Mouse (Mus musculus): Measurements from ENCODE around the gene 4930507D05Rik. TPM values are rescaled to one million over a fixed set of nuclear protein-coding genes. Genes with fewer than 3 reads are reported as not detected.
"Not testable (repeated sequence)": the region's sequence is repeated elsewhere in the genome, so short reads cannot be mapped to it uniquely, and the experiment has no call there.

The 4930507D05Rik gene
- polyA plus RNA-seq, 1 experiment from 2014 or later = 0.88 TPM

DNA sequence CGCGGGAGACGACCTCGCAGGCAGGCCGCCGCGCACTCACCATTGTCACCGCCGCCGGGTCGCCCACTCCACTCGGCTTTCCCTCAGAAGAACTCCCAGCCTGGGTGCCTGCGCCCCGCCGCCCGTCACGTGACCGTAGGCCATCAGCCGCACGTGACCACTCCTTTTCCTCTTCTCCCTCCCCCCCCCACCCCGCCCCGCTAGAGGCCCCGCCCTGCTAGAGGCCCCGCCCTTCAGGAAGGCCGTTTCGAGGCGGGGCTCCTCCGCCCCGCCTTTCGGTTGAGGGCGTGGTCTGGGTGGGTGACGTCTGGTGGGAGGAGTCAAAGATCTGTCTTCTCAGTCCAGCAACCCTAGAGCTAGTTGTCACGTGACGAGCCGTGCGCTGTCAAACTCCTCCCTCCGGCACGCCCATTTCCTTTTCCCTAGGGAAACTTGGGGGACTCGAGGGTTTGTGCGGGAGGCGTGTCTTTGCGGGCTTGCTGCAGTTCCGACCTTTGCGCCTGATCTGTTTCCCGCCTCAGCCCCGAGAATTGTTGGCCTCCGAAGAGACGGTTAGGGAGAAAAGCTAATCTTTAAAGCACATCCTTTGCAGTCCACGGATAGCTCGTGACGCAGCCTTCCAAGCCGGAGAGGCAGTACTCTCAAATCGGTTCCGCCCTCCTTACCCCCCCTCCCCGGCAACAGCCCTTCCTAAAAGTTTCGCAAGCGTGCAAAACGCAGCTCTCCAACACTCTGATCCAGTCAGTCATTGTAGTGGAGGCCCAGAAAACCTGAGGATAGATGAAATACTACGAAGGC, 37.5 kb downstream of the 4930507D05Rik start, which contains the start of gene Vps26a:
TSS of gene Vps26a (minus strand) at position 188 of the 798 bp plus-strand sequence.
- Histone ChIP-seq H3K36me3 (replicated peaks) (no peaks in the 10 kb centered on the region), H3K4me3 (replicated peaks) (peak within 1 kb of the TSS; percentile 67), H3K4me1 (peaks cover 17% of the 10 kb centered on the region), H3K27me3 (no peaks in the 10 kb centered on the region), H3K27ac (peak within 1 kb of the TSS; percentile 82), H3K4me2 (peak within 1 kb of the TSS; percentile 76), H3K9me3 (no peaks in the 10 kb centered on the region), H3K9ac (peak within 1 kb of the TSS; percentile 86)
- ATAC-seq (ENCODE audit: low FRiP score) = peak; percentile 94
- WGBS = under 1% methylated on average over 49 of the region's 59 CpGs

GRCm38 (mm10) chr10:62488266-62488665, 39.0 kb downstream of the 4930507D05Rik start:
- no peak overlapping the region for H3K27ac ChIP-seq
- H3K4me2 ChIP-seq = no peak overlapping the region
- no peak overlapping the region for H3K9ac ChIP-seq
- H3K4me3 ChIP-seq (replicated peaks) = no peak overlapping the region
- 28% methylated on average over 1 of the region's 1 CpGs for WGBS
- H3K4me1 ChIP-seq = peaks cover 17% of the 10 kb centered on the region
- no peaks in the 10 kb centered on the region for H3K27me3 ChIP-seq
- no peaks in the 10 kb centered on the region for H3K9me3 ChIP-seq
- H3K36me3 ChIP-seq (replicated peaks) = no peaks in the 10 kb centered on the region
- ATAC-seq (ENCODE audit: low FRiP score) = no peak

GRCm38 (mm10) chr10:62491681-62492080, 42.4 kb downstream of the 4930507D05Rik start:
- not testable (repeated sequence) for H3K9ac ChIP-seq; H3K4me2 ChIP-seq; H3K36me3 ChIP-seq (replicated peaks); H3K27ac ChIP-seq; H3K4me3 ChIP-seq (replicated peaks); H3K9me3 ChIP-seq; ATAC-seq (ENCODE audit: low FRiP score); H3K27me3 ChIP-seq
- H3K4me1 ChIP-seq = peaks cover 11% of the 10 kb centered on the region
- WGBS = 91% methylated on average over 3 of the region's 3 CpGs

DNA sequence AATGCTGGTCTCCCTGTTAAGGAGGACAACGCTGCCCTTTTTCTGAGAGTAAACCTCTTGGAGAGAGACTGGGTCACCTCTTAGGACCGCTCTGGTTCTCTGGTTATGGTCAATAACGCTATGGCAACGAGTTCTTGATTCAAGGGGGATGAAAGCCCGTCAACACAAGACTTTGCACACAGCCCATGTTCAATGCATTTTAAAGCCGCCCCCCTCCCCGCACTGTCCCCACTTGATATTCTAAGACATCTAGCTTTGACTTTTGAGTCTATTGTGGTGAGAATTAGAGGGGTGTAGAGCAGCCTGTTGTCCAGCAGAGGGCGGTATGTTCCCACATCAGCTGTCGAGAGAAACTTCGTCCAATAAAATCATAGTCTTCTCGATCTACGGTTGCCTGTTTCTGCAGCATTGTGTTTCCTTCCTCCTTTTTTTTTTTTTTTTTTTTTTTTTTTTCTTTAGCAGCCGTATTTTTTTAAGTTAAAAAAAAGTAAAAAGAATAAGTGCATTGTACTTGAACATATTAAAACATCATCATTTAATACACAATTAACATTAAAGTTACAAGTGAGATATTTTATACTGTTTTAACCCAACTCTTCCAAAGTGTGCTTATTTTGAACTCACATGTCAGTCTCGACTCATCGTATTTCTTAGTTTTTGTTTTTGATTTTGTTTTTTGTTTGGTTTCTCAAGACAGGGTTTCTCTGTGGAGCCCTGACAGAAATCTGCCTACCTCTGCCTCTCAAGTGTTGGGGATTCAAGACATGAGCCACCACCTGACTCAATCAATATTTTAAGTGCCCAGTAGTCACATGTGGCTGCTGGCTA, 51.0 kb downstream of the 4930507D05Rik start:
- Histone ChIP-seq H3K9me3 (no peaks in the 10 kb centered on the region), H3K36me3 (replicated peaks) (no peaks in the 10 kb centered on the region), H3K27me3 (peaks cover 9% of the 10 kb centered on the region; the same call in 1 of the 2 replicates), H3K9ac (no peak overlapping the region), H3K4me1 (no peaks in the 10 kb centered on the region), H3K27ac (no peak overlapping the region), H3K4me2 (0 out of 2 replicates have a peak overlapping the region, but pooled peaks have one; percentile 11), H3K4me3 (replicated peaks) (no peak overlapping the region)
- peak; percentile 46; the same call in 1 of the 2 replicates for ATAC-seq (ENCODE audit: low FRiP score)
- WGBS = 23% methylated on average over 15 of the region's 15 CpGs

Other genes with a start within 250 kb of the 4930507D05Rik start
- 11.7 and 13.7 TPM in 2 replicates for gene Tspan15, start 218.2 kb upstream of the 4930507D05Rik start, polyA plus RNA-seq (2016; fragmentation: Nextera tagmentation; extraction: Ambion mirVana)
- gene Tacr2, start 197.1 kb upstream of the 4930507D05Rik start, polyA plus RNA-seq (2016; fragmentation: Nextera tagmentation; extraction: Ambion mirVana) = not detected in 2 replicates
- 38.5 and 43.3 TPM in 2 replicates for gene Hk1, start 69.6 kb upstream of the 4930507D05Rik start, polyA plus RNA-seq (2016; fragmentation: Nextera tagmentation; extraction: Ambion mirVana)
- gene Hkdc1, start 27.0 kb upstream of the 4930507D05Rik start, polyA plus RNA-seq (2016; fragmentation: Nextera tagmentation; extraction: Ambion mirVana) = 0.11 and 0.28 TPM in 2 replicates
- 26.4 and 28.9 TPM in 2 replicates for gene Supv3l1, start 249 bp downstream of the 4930507D05Rik start, polyA plus RNA-seq (2016; fragmentation: Nextera tagmentation; extraction: Ambion mirVana)
- 89.7 and 95.6 TPM in 2 replicates for gene Vps26a, start 37.3 kb downstream of the 4930507D05Rik start, polyA plus RNA-seq (2016; fragmentation: Nextera tagmentation; extraction: Ambion mirVana)
- gene Srgn, start 78.0 kb downstream of the 4930507D05Rik start, polyA plus RNA-seq (2016; fragmentation: Nextera tagmentation; extraction: Ambion mirVana) = 3.2 and 3.8 TPM in 2 replicates
- gene Kif1bp, start 129.0 kb downstream of the 4930507D05Rik start, polyA plus RNA-seq (2016; fragmentation: Nextera tagmentation; extraction: Ambion mirVana) = 61.1 and 61.4 TPM in 2 replicates
- 32.6 and 33.3 TPM in 2 replicates for gene Ddx21, start 152.8 kb downstream of the 4930507D05Rik start, polyA plus RNA-seq (2016; fragmentation: Nextera tagmentation; extraction: Ambion mirVana)
- 130 and 136 TPM in 2 replicates for gene Ddx50, start 201.7 kb downstream of the 4930507D05Rik start, polyA plus RNA-seq (2016; fragmentation: Nextera tagmentation; extraction: Ambion mirVana)